ENCODE assay signal across 19 mouse cellular contexts in genomic region chr10:125274519-125275148, GRCm38 (mm10).
A peak's percentile ranks its signal among the peaks of the same experiment; 100 is the strongest.
DNase-seq lines count a peak whose midpoint lies in the region; ATAC-seq and TF ChIP-seq lines count a peak whose summit lies in the region.
"Had no signal": no experiment of that assay in that cellular context is flagged by ENCODE, and none has a peak within 500 bp of the region (broad histone marks: within the 10 kb centered on the region; RNA-seq: fewer than 3 reads in every experiment).

No protein-coding gene starts in this region.

- 0 out of 2 replicates have a peak overlapping the region, but pooled peaks have one; percentile 1 for H3K27ac ChIP-seq in embryonic facial prominence, embryonic 15.5 days (replicated peaks)
- H3K27ac ChIP-seq in embryonic facial prominence, embryonic 10.5 days (replicated peaks), result no peak overlapping the region
- no peak overlapping the region for H3K27ac ChIP-seq in kidney, adult 2 months (ENCODE audit: insufficient read depth, low read depth, low read length)
- H3K27ac ChIP-seq in forebrain, embryonic 14.5 days (ENCODE audit: low read depth, low read length), result no peak overlapping the region
- H3K27ac ChIP-seq: heart, embryonic 10.5 days; hindbrain, embryonic 12.5 days had no signal

- no peak for TF ChIP-seq POLR2A in kidney, adult 2 months (IDR thresholded peaks at IDR 0.05; ENCODE audit: low read depth, low read length)

- no peak overlapping the region for H3K4me3 ChIP-seq in embryonic facial prominence, embryonic 15.5 days (replicated peaks)
- H3K4me3 ChIP-seq in embryonic facial prominence, embryonic 10.5 days, result no peak overlapping the region
- H3K4me3 ChIP-seq in kidney, adult 2 months (ENCODE audit: insufficient read depth, low read depth, low read length), result no peak overlapping the region
- H3K4me3 ChIP-seq in forebrain, embryonic 14.5 days (ENCODE audit: low read depth, low read length), result no peak overlapping the region
- H3K4me3 ChIP-seq: heart, embryonic 10.5 days; hindbrain, embryonic 12.5 days had no signal

- DNase-seq in embryonic facial prominence, embryonic 10.5 days (ENCODE audit: low spot score), result no peak
- peak; percentile 9 for DNase-seq in kidney, adult 2 months
- DNase-seq in kidney, postnatal 14 days, result no peak
- peak; percentile 7 for DNase-seq in forebrain, embryonic 14.5 days (ENCODE audit: low spot score)
- no peak for DNase-seq in urinary bladder, postnatal 4 days (ENCODE audit: low spot score in 2 of 2)
- DNase-seq: adrenal gland, adult 8-10 months; adrenal gland, postnatal 36 days; B cell, adult 2 months; gastrocnemius, postnatal 36 days; heart, adult 18-20 months; heart, postnatal 10 days; heart, postnatal 4 days had no signal

- 0 out of 2 replicates have a peak, but pooled peaks cover 4% of the 10 kb centered on the region for H3K4me1 ChIP-seq in embryonic facial prominence, embryonic 15.5 days
- no peaks in the 10 kb centered on the region for H3K4me1 ChIP-seq in embryonic facial prominence, embryonic 10.5 days
- H3K4me1 ChIP-seq in kidney, adult 2 months (ENCODE audit: control insufficient read depth, insufficient read depth, low read length), result no peaks in the 10 kb centered on the region; the same call in 1 of the 2 replicates
- peaks cover 3% of the 10 kb centered on the region; the same call in 1 of the 2 replicates for H3K4me1 ChIP-seq in forebrain, embryonic 14.5 days (ENCODE audit: control insufficient read depth, insufficient read depth, low read length)
- H3K4me1 ChIP-seq: heart, embryonic 10.5 days; hindbrain, embryonic 12.5 days had no signal

- H3K9ac ChIP-seq in embryonic facial prominence, embryonic 15.5 days, result no peak overlapping the region
- no peak overlapping the region for H3K9ac ChIP-seq in forebrain, embryonic 14.5 days (ENCODE audit: low read length)
- H3K9ac ChIP-seq: hindbrain, embryonic 12.5 days had no signal

- no peaks in the 10 kb centered on the region for H3K36me3 ChIP-seq in embryonic facial prominence, embryonic 15.5 days
- H3K36me3 ChIP-seq in embryonic facial prominence, embryonic 10.5 days (replicated peaks), result no peaks in the 10 kb centered on the region
- no peaks in the 10 kb centered on the region for H3K36me3 ChIP-seq in kidney, adult 2 months (ENCODE audit: control insufficient read depth, insufficient read depth, low read length)
- no peaks in the 10 kb centered on the region for H3K36me3 ChIP-seq in forebrain, embryonic 14.5 days (ENCODE audit: control insufficient read depth, insufficient read depth, low read length)
- H3K36me3 ChIP-seq: G1E; heart, embryonic 10.5 days; hindbrain, embryonic 12.5 days had no signal

- H3K9me3 ChIP-seq in embryonic facial prominence, embryonic 15.5 days (replicated peaks), result no peaks in the 10 kb centered on the region
- no peaks in the 10 kb centered on the region for H3K9me3 ChIP-seq in embryonic facial prominence, embryonic 10.5 days
- H3K9me3 ChIP-seq in forebrain, embryonic 14.5 days (replicated peaks; ENCODE audit: control insufficient read depth, low read length), result no peaks in the 10 kb centered on the region
- H3K9me3 ChIP-seq: heart, embryonic 10.5 days; hindbrain, embryonic 12.5 days had no signal

- WGBS in embryonic facial prominence, embryonic 15.5 days, result 88% methylated on average over 5 of the region's 5 CpGs
- WGBS in embryonic facial prominence, embryonic 10.5 days, result 92% methylated on average over 5 of the region's 5 CpGs
- WGBS in kidney, adult 2 months, result 85% methylated on average over 5 of the region's 5 CpGs
- WGBS in forebrain, embryonic 14.5 days, result 24% methylated on average over 5 of the region's 5 CpGs

- no peak for ATAC-seq in embryonic facial prominence, embryonic 15.5 days (ENCODE audit: insufficient number of reproducible peaks, low FRiP score, low TSS enrichment, low read depth)
- peak; percentile 69; the same call in 1 of the 2 replicates for ATAC-seq in forebrain, embryonic 14.5 days
- ATAC-seq in megakaryocyte progenitor cell, adult 5-6 weeks (replicated peaks; ENCODE audit: poor library complexity), result peak; percentile 29; the same call in 1 of the 2 replicates
- ATAC-seq: CD4-positive, CD25-positive, alpha-beta regulatory T cell, adult 4 months; inflammation-experienced regulatory T-cells, adult 6 months had no signal

- TF ChIP-seq CTCF in kidney, adult 2 months (conservative IDR thresholded peaks at IDR 0.05; ENCODE audit: insufficient read depth, insufficient read length, low read depth, low read length), result no peak

- H3K4me2 ChIP-seq in embryonic facial prominence, embryonic 15.5 days (replicated peaks), result no peak overlapping the region
- no peak overlapping the region for H3K4me2 ChIP-seq in forebrain, embryonic 14.5 days (ENCODE audit: low read length)
- H3K4me2 ChIP-seq: hindbrain, embryonic 12.5 days had no signal

- no peaks in the 10 kb centered on the region for H3K27me3 ChIP-seq in embryonic facial prominence, embryonic 15.5 days
- no peaks in the 10 kb centered on the region for H3K27me3 ChIP-seq in embryonic facial prominence, embryonic 10.5 days (replicated peaks; ENCODE audit: low read depth, poor library complexity, severe bottlenecking)
- H3K27me3 ChIP-seq in kidney, adult 2 months (replicated peaks; ENCODE audit: control insufficient read depth, insufficient read depth, low read length), result no peaks in the 10 kb centered on the region
- no peaks in the 10 kb centered on the region for H3K27me3 ChIP-seq in forebrain, embryonic 14.5 days (replicated peaks; ENCODE audit: control insufficient read depth, insufficient read depth, low read length)
- H3K27me3 ChIP-seq: hindbrain, embryonic 12.5 days had no signal

Comparison
In these comparisons a context has a peak if more than half of its experiments do, and no peak if none do; other contexts are left out.
1. DNase-seq: peak in kidney, adult 2 months (single experiment) and forebrain, embryonic 14.5 days (single experiment); none in embryonic facial prominence, embryonic 10.5 days (single experiment), kidney, postnatal 14 days (single experiment) and urinary bladder, postnatal 4 days (0 of 2).